Mouse (Mus musculus) liver, embryonic 16.5 days (tissue): ENCODE results near the gene Ndel1. TPM values are rescaled to one million over a fixed set of nuclear protein-coding genes. Genes with fewer than 3 reads are reported as not detected.
"Not testable (repeated sequence)": the region's sequence is repeated elsewhere in the genome, so short reads cannot be mapped to it uniquely, and the experiment has no call there.

Experiments used
- ATAC-seq: fragments of 200-750 bp; cut with Nextera tagmentation; 2 replicates; pipeline ENCODE4 v1.8.0; 2017; ENCODE audit warnings: low read depth, mild to moderate bottlenecking, moderate number of reproducible peaks, moderate library complexity
- H3K27ac ChIP-seq: fragments of 300-500 bp; sonication (generic); 2 replicates; pipeline ENCODE4 v1.5.1; 2014; ENCODE audit warnings: mild to moderate bottlenecking, low read length
- H3K27me3 ChIP-seq: fragments of 300-500 bp; sonication (generic); 2 replicates; pipeline ENCODE4 v1.6.1; 2014; ENCODE audit warnings: low read depth, low read length, mixed read lengths; ENCODE audit not compliant: control insufficient read depth, insufficient read depth
- H3K36me3 ChIP-seq: fragments of 300-500 bp; sonication (generic); 2 replicates; pipeline ENCODE4 v1.6.1; 2014; ENCODE audit warnings: mild to moderate bottlenecking; ENCODE audit not compliant: control insufficient read depth, insufficient read depth
- H3K4me1 ChIP-seq: fragments of 300-500 bp; sonication (generic); 2 replicates; pipeline ENCODE4 v1.6.1; 2014; ENCODE audit warnings: low read depth, low read length, mixed read lengths; ENCODE audit not compliant: control insufficient read depth
- H3K4me2 ChIP-seq: fragments of 300-500 bp; sonication (generic); 2 replicates; pipeline ENCODE4 v1.6.1; 2014; ENCODE audit warnings: low read depth, low read length, mixed read lengths
- H3K4me3 ChIP-seq: fragments of 300-500 bp; sonication (generic); 2 replicates; pipeline ENCODE4 v1.5.1; 2014; ENCODE audit warnings: low read depth, mild to moderate bottlenecking, low read length
- H3K9ac ChIP-seq: fragments of 300-500 bp; sonication (generic); 2 replicates; pipeline ENCODE4 v1.6.1; 2014; ENCODE audit warnings: low read depth, low read length
- H3K9me3 ChIP-seq: fragments of 300-500 bp; sonication (generic); replicated peaks from 2 replicates; pipeline ENCODE4 v1.6.1; 2016; ENCODE audit warnings: low read length; ENCODE audit not compliant: control insufficient read depth
- WGBS: fragments of 180-500 bp; shearing (Covaris S2); extraction: QIAGEN DNeasy Blood & Tissue Kit; methylation state at CpG from one replicate; pipeline ENCODE4 v1.1.7; 2014; ENCODE audit not compliant: insufficient replicate concordance; 5-methylcytosine and 5-hydroxymethylcytosine counted together
- polyA plus RNA-seq: library from polyadenylated mRNA; unstranded; fragments of >200 nt; fragmentation: Nextera tagmentation; extraction: Ambion mirVana; gene quantifications from 2 replicates; pipeline ENCODE4 v1.2.1, GENCODE M21; 2015

The Ndel1 gene
- polyA plus RNA-seq, 1 experiment from 2014 or later = 38.6 TPM

DNA sequence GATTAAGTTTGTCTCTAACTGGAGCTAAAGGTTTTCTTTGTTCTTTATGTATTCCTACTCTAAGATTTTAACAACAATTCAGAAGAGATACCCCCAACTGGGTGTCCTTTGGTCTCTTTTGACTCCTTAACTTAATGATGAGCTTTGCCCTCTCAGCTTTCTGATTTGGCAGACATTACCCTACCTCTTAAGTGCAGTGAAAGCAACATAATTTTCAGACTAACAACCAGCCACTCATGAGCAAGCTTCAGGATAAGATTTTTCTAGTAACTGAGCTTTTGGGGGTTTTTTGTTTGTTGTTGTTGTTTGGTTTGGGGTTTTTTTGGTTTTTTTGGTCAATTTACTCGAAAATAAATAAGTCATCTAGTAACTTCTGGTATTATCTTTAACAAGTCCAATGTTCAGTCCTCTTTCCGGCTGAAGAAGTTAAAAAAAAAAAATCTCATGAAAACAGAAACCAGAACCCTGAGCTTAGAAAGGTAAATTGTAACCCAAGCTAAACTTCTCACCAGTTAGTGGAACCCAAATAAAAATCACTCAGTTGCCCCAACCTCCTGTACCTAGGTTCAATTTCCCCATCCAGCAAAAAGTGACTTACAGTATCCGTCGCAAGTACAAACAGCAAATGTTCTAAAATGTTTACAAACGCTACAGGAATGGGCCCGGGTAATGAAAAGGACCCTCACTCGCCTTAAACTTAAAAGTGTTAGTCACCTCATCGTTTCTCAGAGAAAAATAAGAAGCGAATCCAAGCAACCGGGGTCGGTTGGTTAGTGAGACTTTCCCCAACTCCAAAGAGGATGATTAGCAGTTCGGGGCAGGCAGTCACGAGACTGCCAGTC, 19.8 kb downstream of the Ndel1 start:
- ATAC-seq = no peak
- no peaks in the 10 kb centered on the region for H3K36me3 ChIP-seq
- no peaks in the 10 kb centered on the region for H3K27me3 ChIP-seq
- WGBS = under 1% methylated on average over 13 of the region's 13 CpGs
- peak overlapping the region; percentile 97 for H3K4me3 ChIP-seq
- H3K9me3 ChIP-seq = no peaks in the 10 kb centered on the region
- peak overlapping the region; percentile 100 for H3K27ac ChIP-seq
- peak overlapping the region; percentile 87 for H3K4me2 ChIP-seq
- H3K4me1 ChIP-seq = peaks cover 41% of the 10 kb centered on the region
- H3K9ac ChIP-seq = peak overlapping the region; percentile 95

DNA sequence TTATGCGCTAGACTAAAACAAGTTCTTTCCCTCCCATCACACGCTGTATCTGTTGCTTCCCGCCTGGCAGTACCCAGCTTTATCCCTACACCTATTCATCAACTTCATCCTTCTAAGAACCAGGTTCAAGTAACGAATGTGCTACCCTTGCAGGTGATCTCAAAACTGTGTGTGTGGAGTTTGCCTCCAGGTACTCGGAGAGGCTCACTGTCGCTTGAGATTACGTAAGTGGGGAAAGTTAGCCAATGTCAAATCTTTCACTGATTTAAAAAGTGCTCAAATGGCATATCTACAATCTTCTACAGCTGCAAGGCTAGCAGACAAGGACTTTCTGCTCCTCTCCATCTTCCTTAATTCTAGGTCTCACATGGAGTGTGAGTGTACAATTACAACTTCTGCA, 20.8 kb downstream of the Ndel1 start:
- Histone ChIP-seq H3K27ac (no peak overlapping the region), H3K4me1 (peaks cover 35% of the 10 kb centered on the region), H3K4me3 (peak overlapping the region; percentile 16; the same call in 1 of the 2 replicates), H3K9ac (no peak overlapping the region), H3K36me3 (no peaks in the 10 kb centered on the region), H3K4me2 (peak overlapping the region; percentile 42), H3K9me3 (no peaks in the 10 kb centered on the region), H3K27me3 (no peaks in the 10 kb centered on the region)
- 76% methylated on average over 7 of the region's 7 CpGs for WGBS
- no peak for ATAC-seq

DNA sequence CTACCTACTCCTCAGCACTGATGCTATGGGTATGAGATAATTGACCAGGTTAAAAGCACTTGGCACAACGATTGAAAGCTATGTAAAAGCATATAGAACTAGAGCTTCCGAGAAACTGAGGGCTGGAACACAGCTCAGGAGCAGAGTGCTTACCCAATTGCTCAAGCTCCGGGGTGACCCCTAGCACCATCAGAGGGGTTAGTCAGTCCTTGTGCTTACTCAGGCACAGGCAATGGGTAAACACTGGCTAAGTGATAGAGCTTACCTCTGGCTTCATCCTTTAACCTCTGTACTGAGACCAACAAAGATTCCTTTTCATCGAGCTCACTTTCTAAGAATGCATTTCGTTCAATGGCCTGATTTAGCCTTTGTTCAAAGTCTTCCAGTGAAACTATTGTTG, 32.1 kb downstream of the Ndel1 start:
- H3K4me1 ChIP-seq = no peaks in the 10 kb centered on the region
- peak; percentile 82 for ATAC-seq
- H3K36me3 ChIP-seq = peaks cover 43% of the 10 kb centered on the region
- no peak overlapping the region for H3K27ac ChIP-seq
- no peak overlapping the region for H3K4me3 ChIP-seq
- no peak overlapping the region for H3K4me2 ChIP-seq
- WGBS = 73% methylated on average over 5 of the region's 5 CpGs
- no peaks in the 10 kb centered on the region for H3K27me3 ChIP-seq
- no peak overlapping the region for H3K9ac ChIP-seq
- H3K9me3 ChIP-seq = no peaks in the 10 kb centered on the region

DNA sequence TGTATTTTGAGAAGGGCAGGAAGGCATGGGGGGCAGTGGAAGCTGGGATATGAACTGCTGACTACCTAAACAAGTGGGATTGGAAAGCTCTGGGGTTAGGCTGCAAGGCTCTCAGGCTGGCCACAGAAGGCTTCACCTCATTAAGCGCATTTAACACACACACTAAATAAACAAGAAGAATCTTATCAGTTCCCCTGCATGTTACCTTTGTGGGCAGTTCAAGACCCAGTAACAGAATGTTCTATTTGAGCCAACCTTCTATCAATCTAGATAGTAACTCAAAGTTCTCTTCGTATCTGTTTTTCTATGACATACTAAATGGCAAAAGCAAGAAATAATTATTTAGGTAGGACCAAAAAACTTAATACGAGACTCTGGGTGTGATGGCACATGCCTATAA, 36.6 kb downstream of the Ndel1 start:
- Histone ChIP-seq H3K27me3 (no peaks in the 10 kb centered on the region), H3K36me3 (peaks cover 37% of the 10 kb centered on the region), H3K4me3 (no peak overlapping the region), H3K27ac (no peak overlapping the region), H3K9ac (no peak overlapping the region), H3K9me3 (no peaks in the 10 kb centered on the region), H3K4me1 (no peaks in the 10 kb centered on the region), H3K4me2 (no peak overlapping the region)
- ATAC-seq = no peak
- 74% methylated on average over 3 of the region's 3 CpGs for WGBS

DNA sequence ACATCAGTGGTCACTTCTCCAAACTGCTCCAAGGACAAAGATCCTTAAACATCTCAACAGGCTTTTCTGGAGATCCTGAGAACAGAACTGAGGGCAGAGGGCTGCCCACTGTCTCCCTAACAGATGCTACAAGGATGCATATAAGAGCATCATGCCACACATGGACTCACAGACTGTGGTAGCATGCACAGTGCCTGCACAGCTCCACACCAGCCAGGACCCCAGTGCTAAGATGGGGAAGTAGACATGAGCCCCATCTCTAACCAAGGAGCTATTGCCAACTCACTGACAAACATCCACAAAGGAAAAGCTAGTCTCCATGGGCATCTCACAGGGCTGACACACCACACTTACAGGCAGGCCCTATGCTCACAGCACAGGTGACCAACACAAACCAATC, 38.1 kb downstream of the Ndel1 start:
- Histone ChIP-seq H3K9me3 (no peaks in the 10 kb centered on the region), H3K36me3 (peaks cover 37% of the 10 kb centered on the region), H3K27me3 (no peaks in the 10 kb centered on the region), H3K4me2 (no peak overlapping the region), H3K27ac (no peak overlapping the region), H3K4me3 (no peak overlapping the region), H3K4me1 (no peaks in the 10 kb centered on the region), H3K9ac (no peak overlapping the region)
- ATAC-seq = no peak

DNA sequence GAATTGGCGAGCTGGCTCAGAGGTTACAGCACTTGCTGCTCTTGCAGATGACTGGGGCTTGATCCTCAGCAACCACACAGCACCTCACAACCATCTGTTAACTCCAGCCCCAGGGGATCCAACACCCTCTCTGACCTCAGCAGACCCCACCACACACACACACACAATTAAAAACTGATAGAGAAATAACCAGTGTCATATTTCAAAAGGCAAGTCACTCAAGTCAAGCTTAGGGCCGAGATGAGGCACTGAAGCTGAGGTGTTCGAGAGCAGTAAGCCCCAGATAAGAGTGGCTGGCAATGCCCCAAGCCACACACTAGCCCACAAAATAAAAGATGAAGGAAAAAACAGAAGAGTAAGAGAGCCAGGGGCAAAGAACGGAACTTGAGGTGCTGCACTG, 38.9 kb downstream of the Ndel1 start:
- Histone ChIP-seq H3K4me1 (no peaks in the 10 kb centered on the region), H3K27me3 (no peaks in the 10 kb centered on the region), H3K36me3 (peaks cover 43% of the 10 kb centered on the region), H3K27ac (no peak overlapping the region), H3K9ac (no peak overlapping the region), H3K4me2 (no peak overlapping the region), H3K9me3 (no peaks in the 10 kb centered on the region), H3K4me3 (no peak overlapping the region)
- 27% methylated on average over 4 of the region's 4 CpGs for WGBS
- peak; percentile 27; the same call in 1 of the 2 replicates for ATAC-seq

DNA sequence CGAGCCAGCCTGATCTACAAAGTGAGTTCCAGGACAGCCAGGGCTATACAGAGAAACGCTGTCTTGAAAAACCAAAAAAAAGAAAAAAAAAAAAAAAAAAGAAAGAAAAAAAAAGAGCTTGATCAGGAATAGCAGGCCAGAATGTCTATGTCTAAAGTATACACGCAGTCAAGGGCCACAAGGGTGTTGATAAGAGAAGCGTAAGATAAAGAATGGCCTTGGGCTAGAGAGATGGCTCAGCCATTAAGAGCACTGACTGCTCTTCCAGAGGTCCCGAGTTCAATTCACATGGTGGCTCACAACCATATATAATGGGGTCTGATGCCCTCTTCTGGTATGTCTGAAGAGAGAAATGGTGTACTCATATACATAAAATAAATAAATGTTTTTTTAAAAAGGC, 40.1 kb downstream of the Ndel1 start:
- H3K27ac ChIP-seq, H3K9me3 ChIP-seq, H3K9ac ChIP-seq, H3K4me3 ChIP-seq, H3K4me1 ChIP-seq, H3K27me3 ChIP-seq, H3K4me2 ChIP-seq: not testable (repeated sequence)
- H3K36me3 ChIP-seq = peaks cover 43% of the 10 kb centered on the region
- WGBS = 57% methylated on average over 5 of the region's 5 CpGs
- peak; percentile 27; the same call in 1 of the 2 replicates for ATAC-seq

DNA sequence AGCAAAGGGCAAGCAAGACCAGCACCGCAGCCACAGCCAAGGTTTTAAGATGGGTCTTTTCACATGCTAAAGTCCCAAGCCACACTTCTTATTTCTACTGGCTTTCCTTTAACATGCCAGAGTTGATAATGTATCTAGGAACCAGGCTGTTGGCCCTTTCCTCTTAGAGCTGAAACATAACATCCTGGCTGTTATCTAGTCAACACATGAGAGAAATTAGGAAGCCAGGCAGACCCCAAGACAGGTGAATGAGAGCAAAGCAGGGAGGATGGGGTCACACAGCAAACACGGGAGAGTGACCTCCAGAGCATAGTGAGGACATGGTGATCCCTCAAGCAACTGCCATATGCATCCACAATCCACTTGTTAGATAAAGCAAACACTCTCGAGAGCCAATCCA, 44.9 kb downstream of the Ndel1 start:
- no peak for ATAC-seq
- Histone ChIP-seq H3K27ac (no peak overlapping the region), H3K4me1 (no peaks in the 10 kb centered on the region; the same call in 1 of the 2 replicates), H3K9ac (no peak overlapping the region), H3K4me2 (no peak overlapping the region), H3K27me3 (no peaks in the 10 kb centered on the region), H3K36me3 (peaks cover 34% of the 10 kb centered on the region), H3K4me3 (no peak overlapping the region), H3K9me3 (no peaks in the 10 kb centered on the region)
- WGBS = 44% methylated on average over 3 of the region's 3 CpGs

DNA sequence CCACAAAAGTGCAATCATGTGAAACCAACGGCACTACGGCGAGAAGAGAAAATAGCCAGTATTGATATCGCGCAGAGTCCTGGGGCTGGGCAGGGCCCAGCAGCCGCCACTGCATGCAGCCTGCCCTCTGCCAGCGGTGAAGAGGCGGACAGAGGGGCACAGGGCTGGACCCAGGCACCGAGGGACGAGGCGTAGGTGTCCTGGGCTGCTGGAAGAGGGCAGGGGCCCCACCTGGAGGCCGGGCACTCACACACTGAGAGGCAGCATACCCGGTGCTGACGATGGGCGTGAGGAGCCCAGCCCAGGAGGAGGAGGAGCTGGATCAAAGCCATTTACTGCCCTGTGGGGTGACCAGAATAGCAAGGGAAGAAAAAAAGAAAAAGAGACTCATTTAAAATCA, 49.3 kb downstream of the Ndel1 start:
- no peak overlapping the region for H3K27ac ChIP-seq
- H3K4me2 ChIP-seq = no peak overlapping the region
- no peaks in the 10 kb centered on the region for H3K9me3 ChIP-seq
- H3K4me1 ChIP-seq = no peaks in the 10 kb centered on the region; the same call in 1 of the 2 replicates
- WGBS = 86% methylated on average over 15 of the region's 15 CpGs
- H3K27me3 ChIP-seq = no peaks in the 10 kb centered on the region
- no peak overlapping the region for H3K4me3 ChIP-seq
- H3K9ac ChIP-seq = no peak overlapping the region
- ATAC-seq = no peak
- peaks cover 20% of the 10 kb centered on the region for H3K36me3 ChIP-seq
